Mouse (Mus musculus): ENCODE measurements around the gene Hist1h4c. TPM values are rescaled to one million over a fixed set of nuclear protein-coding genes. Genes with fewer than 3 reads are reported as not detected.
A peak's percentile ranks its signal among the peaks of the same experiment; 100 is the strongest.
"Not testable (repeated sequence)": the region's sequence is repeated elsewhere in the genome, so short reads cannot be mapped to it uniquely, and the experiment has no call there.

The Hist1h4c gene
- polyA plus RNA-seq (2014; fragmentation: Nextera tagmentation; extraction: Ambion mirVana), result 7.2 and 9.6 TPM in 2 replicates

- Histone ChIP-seq H3K27me3 (ENCODE audit: control insufficient read depth, insufficient read depth, low read length) (no peaks in the 10 kb centered on the region), H3K4me3 (ENCODE audit: low read depth, low read length) (peak within 1 kb of the TSS; percentile 40), H3K4me2 (replicated peaks; ENCODE audit: low read depth, low read length) (peak within 1 kb of the TSS; percentile 56), H3K4me1 (ENCODE audit: control insufficient read depth, insufficient read depth, low read length) (peaks cover 9% of the 10 kb centered on the region; the same call in 1 of the 2 replicates), H3K36me3 (ENCODE audit: control insufficient read depth, insufficient read depth, low read length) (no peaks in the 10 kb centered on the region), H3K9ac (replicated peaks; ENCODE audit: low read depth, low read length) (peak within 1 kb of the TSS; percentile 26), H3K9me3 (ENCODE audit: control insufficient read depth, low read depth, low read length) (no peaks in the 10 kb centered on the region), H3K27ac (ENCODE audit: low read length) (peak within 1 kb of the TSS; percentile 91)
- 0% methylated on average over 21 of the region's 22 CpGs for WGBS
- peak; percentile 96 for ATAC-seq (ENCODE audit: insufficient number of reproducible peaks, insufficient read depth, low FRiP score, low read depth)
Observed at GRCm38 (mm10) chr13:23698300-23698693, at the start of gene Hist1h4c. Gene Hist1h4c (minus strand): TSS chr13:23698454.

DNA sequence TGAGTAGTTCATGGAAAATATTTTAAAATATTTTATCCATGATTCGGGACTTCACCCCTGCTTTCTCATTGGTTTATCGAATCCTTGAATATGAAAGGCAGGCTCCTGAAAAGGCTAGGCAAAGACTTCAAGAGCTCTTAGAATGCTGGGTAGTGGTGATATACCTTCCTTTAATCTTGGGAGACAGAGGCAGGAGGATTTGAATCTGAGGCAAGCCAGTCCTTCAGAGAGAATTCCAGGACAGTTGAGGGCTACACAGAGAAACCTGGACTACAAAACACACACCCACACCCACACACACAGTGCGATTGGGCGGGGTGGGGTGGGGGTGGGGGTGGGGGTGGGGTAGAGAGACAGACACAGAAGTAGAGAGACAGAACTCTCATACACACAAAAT lies 49.6 kb upstream of the Hist1h4c start:
- Histone ChIP-seq H3K9ac (replicated peaks; ENCODE audit: low read depth, low read length) (peak overlapping the region; percentile 45), H3K36me3 (ENCODE audit: control insufficient read depth, insufficient read depth, low read length) (no peaks in the 10 kb centered on the region), H3K4me3 (ENCODE audit: low read depth, low read length) (peak overlapping the region; percentile 35), H3K4me1 (ENCODE audit: control insufficient read depth, insufficient read depth, low read length) (peaks cover 11% of the 10 kb centered on the region), H3K9me3 (ENCODE audit: control insufficient read depth, low read depth, low read length) (no peaks in the 10 kb centered on the region), H3K27ac (ENCODE audit: low read length) (peak overlapping the region; percentile 99), H3K27me3 (ENCODE audit: control insufficient read depth, insufficient read depth, low read length) (no peaks in the 10 kb centered on the region), H3K4me2 (replicated peaks; ENCODE audit: low read depth, low read length) (peak overlapping the region; percentile 57)
- no peak for ATAC-seq (ENCODE audit: insufficient number of reproducible peaks, insufficient read depth, low FRiP score, low read depth)
- WGBS, result 5% methylated on average over 4 of the region's 4 CpGs

DNA sequence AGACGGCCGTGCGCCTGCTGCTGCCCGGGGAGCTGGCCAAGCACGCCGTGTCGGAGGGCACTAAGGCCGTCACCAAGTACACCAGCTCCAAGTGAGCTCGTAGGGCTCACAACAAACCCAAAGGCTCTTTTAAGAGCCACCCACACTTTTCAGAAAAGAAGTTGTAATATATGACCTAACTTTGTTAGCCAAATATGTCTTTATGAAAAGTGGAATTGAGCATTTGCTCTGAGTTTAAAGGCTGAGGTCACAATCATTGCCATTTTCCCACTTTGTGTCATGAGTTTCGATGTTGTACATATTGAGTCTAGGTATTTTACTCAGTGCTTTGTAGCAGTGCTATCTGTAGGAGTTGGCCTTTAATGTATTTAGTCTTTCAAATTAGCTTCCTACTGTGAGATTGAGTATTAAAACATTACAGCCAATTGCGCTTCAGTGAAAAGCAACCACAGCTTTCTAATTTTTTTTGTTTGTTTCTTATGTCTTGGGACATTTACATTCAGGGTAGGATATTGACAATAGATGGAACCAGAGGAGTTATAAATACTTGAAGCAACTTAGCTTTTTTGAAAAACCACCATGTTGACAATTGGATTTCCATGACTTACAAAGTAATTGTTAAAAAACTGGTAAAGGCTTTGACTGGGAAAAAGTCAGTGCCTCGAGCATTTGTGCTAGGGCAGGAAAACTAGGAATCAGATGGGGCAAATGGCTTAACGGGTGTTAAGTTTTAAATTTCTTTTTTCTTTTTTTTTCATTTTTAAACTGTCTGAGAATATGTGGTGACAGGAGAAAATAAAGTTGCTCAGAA lies 49.0 kb upstream of the Hist1h4c start:
- Histone ChIP-seq H3K27me3 (ENCODE audit: control insufficient read depth, insufficient read depth, low read length) (no peaks in the 10 kb centered on the region), H3K27ac (ENCODE audit: low read length) (peak overlapping the region; percentile 99), H3K4me1 (ENCODE audit: control insufficient read depth, insufficient read depth, low read length) (peaks cover 10% of the 10 kb centered on the region), H3K9me3 (ENCODE audit: control insufficient read depth, low read depth, low read length) (no peaks in the 10 kb centered on the region), H3K4me2 (replicated peaks; ENCODE audit: low read depth, low read length) (peak overlapping the region; percentile 57), H3K9ac (replicated peaks; ENCODE audit: low read depth, low read length) (peak overlapping the region; percentile 45), H3K4me3 (ENCODE audit: low read depth, low read length) (peak overlapping the region; percentile 35), H3K36me3 (ENCODE audit: control insufficient read depth, insufficient read depth, low read length) (no peaks in the 10 kb centered on the region)
- ATAC-seq (ENCODE audit: insufficient number of reproducible peaks, insufficient read depth, low FRiP score, low read depth), result no peak
- 3% methylated on average over 10 of the region's 13 CpGs for WGBS

GRCm38 (mm10) chr13:23746201-23747080 lies 48.2 kb upstream of the Hist1h4c start, which contains the start of gene Hist1h2bb:
Gene Hist1h2bb (plus strand): TSS chr13:23746734.
- H3K27me3 ChIP-seq (ENCODE audit: control insufficient read depth, insufficient read depth, low read length); H3K4me1 ChIP-seq (ENCODE audit: control insufficient read depth, insufficient read depth, low read length); H3K36me3 ChIP-seq (ENCODE audit: control insufficient read depth, insufficient read depth, low read length); H3K9me3 ChIP-seq (ENCODE audit: control insufficient read depth, low read depth, low read length): not testable (repeated sequence)
- Histone ChIP-seq H3K9ac (replicated peaks; ENCODE audit: low read depth, low read length) (peak within 1 kb of the TSS; percentile 71), H3K4me2 (replicated peaks; ENCODE audit: low read depth, low read length) (peak within 1 kb of the TSS; percentile 71), H3K27ac (ENCODE audit: low read length) (peak within 1 kb of the TSS; percentile 99), H3K4me3 (ENCODE audit: low read depth, low read length) (peak within 1 kb of the TSS; percentile 35)
- WGBS, result under 1% methylated on average over 36 of the region's 58 CpGs
- peak; percentile 92 for ATAC-seq (ENCODE audit: insufficient number of reproducible peaks, insufficient read depth, low FRiP score, low read depth)

GRCm38 (mm10) chr13:23745381-23746161 lies 47.3 kb upstream of the Hist1h4c start, which contains the start of gene Hist1h3c:
Gene Hist1h3c (minus strand): TSS chr13:23745602.
- ATAC-seq (ENCODE audit: insufficient number of reproducible peaks, insufficient read depth, low FRiP score, low read depth), result peak; percentile 68

GRCm38 (mm10) chr13:23744421-23745380 lies 46.4 kb upstream of the Hist1h4c start:
- Histone ChIP-seq H3K9me3 (ENCODE audit: control insufficient read depth, low read depth, low read length) (no peaks in the 10 kb centered on the region), H3K4me3 (ENCODE audit: low read depth, low read length) (peak overlapping the region; percentile 35), H3K4me1 (ENCODE audit: control insufficient read depth, insufficient read depth, low read length) (peaks cover 18% of the 10 kb centered on the region), H3K27ac (ENCODE audit: low read length) (peak overlapping the region; percentile 82), H3K9ac (replicated peaks; ENCODE audit: low read depth, low read length) (peak overlapping the region; percentile 57), H3K27me3 (ENCODE audit: control insufficient read depth, insufficient read depth, low read length) (no peaks in the 10 kb centered on the region), H3K4me2 (replicated peaks; ENCODE audit: low read depth, low read length) (peak overlapping the region; percentile 71), H3K36me3 (ENCODE audit: control insufficient read depth, insufficient read depth, low read length) (no peaks in the 10 kb centered on the region)
- no peak for ATAC-seq (ENCODE audit: insufficient number of reproducible peaks, insufficient read depth, low FRiP score, low read depth)
- under 1% methylated on average over 16 of the region's 36 CpGs for WGBS

More at GRCm38 (mm10) chr13:23745381-23746161, 47.3 kb upstream of the Hist1h4c start, which contains the start of gene Hist1h3c:
- Histone ChIP-seq H3K9ac (replicated peaks; ENCODE audit: low read depth, low read length) (peak within 1 kb of the TSS; percentile 71), H3K9me3 (ENCODE audit: control insufficient read depth, low read depth, low read length) (no peaks in the 10 kb centered on the region), H3K36me3 (ENCODE audit: control insufficient read depth, insufficient read depth, low read length) (no peaks in the 10 kb centered on the region), H3K27ac (ENCODE audit: low read length) (peak within 1 kb of the TSS; percentile 99), H3K4me3 (ENCODE audit: low read depth, low read length) (peak within 1 kb of the TSS; percentile 35), H3K4me1 (ENCODE audit: control insufficient read depth, insufficient read depth, low read length) (peaks cover 14% of the 10 kb centered on the region), H3K27me3 (ENCODE audit: control insufficient read depth, insufficient read depth, low read length) (no peaks in the 10 kb centered on the region), H3K4me2 (replicated peaks; ENCODE audit: low read depth, low read length) (peak within 1 kb of the TSS; percentile 71)
- under 1% methylated on average over 28 of the region's 28 CpGs for WGBS

DNA sequence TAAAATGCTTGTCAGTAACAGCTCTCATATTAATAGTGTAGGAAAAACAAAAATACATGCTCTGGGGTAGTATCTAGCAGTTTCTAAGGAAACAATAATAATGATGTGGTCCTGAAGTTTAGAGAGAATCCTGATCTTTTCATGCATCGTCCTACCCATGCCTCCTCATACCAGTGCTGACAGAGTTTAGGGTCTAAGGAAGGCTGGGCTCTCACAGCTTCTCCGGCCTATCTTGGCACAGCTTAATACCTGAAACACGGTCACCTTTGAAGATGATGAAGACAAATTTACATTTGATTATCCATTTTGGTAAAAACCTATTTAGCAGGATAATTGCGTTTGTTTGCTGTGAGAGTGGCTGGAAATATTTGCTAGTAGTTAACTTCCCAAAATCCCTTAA lies 45.7 kb upstream of the Hist1h4c start:
- peaks cover 20% of the 10 kb centered on the region for H3K4me1 ChIP-seq (ENCODE audit: control insufficient read depth, insufficient read depth, low read length)
- no peaks in the 10 kb centered on the region for H3K36me3 ChIP-seq (ENCODE audit: control insufficient read depth, insufficient read depth, low read length)
- peak overlapping the region; percentile 82 for H3K27ac ChIP-seq (ENCODE audit: low read length)
- no peaks in the 10 kb centered on the region for H3K27me3 ChIP-seq (ENCODE audit: control insufficient read depth, insufficient read depth, low read length)
- peak overlapping the region; percentile 35 for H3K4me3 ChIP-seq (ENCODE audit: low read depth, low read length)
- H3K9me3 ChIP-seq (ENCODE audit: control insufficient read depth, low read depth, low read length), result no peaks in the 10 kb centered on the region
- no peak overlapping the region for H3K9ac ChIP-seq (replicated peaks; ENCODE audit: low read depth, low read length)
- WGBS, result 31% methylated on average over 4 of the region's 4 CpGs
- peak overlapping the region; percentile 71 for H3K4me2 ChIP-seq (replicated peaks; ENCODE audit: low read depth, low read length)
- ATAC-seq (ENCODE audit: insufficient number of reproducible peaks, insufficient read depth, low FRiP score, low read depth), result no peak

Measured in stomach, embryonic 14.5 days (tissue).